Mouse (Mus musculus): ENCODE results near the gene Apol11b.
"Not testable (repeated sequence)": the region's sequence is repeated elsewhere in the genome, so short reads cannot be mapped to it uniquely, and the experiment has no call there.

DNA sequence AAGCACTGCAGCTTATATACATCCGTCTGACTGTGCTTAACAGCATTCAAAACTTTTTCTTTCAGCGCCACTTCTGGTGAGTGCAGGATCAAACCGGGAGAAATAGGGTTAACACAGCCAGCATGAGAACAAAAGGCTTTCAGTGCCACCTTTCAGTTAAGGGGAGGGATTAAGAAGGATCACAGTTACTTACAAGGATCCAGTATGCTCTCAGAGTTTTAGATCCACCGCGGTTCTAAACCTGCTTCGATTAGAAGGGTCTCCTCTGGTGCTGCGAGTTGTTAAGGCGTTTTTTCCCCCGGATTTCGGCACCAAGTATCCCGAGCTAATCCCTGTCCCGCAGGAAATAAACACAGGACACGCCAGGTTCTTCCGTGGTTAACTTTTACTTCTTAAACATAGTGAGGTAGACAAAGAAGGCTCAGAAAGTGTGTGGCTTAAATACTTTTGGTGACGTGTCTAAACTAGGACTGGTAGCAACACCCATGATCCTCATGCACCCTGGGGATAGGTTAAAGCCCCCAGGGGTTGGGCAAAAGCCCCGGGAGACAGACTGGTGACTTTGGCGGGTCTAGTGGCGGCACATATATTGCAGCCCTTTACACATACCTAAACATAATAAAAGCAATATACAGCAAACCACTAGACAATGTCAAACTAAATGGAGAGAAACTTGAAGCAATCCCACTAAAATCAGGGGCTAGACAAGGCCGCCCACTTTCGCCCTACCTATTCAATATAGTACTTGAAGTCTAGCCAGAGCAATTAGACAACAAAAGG lies 48.6 kb upstream of the Apol11b start:
- TF ChIP-seq POLR2A (IDR thresholded peaks at IDR 0.05; ENCODE audit: low read depth, low read length); CTCF (IDR thresholded peaks at IDR 0.05; ENCODE audit: extremely low read depth, insufficient read depth, insufficient read length, insufficient replicate concordance): not testable (repeated sequence)
